Mouse (Mus musculus): ENCODE data around the gene Rtf1.

Rtf1 gene

GRCm38 (mm10) chr2:119727762-119728416, 53.0 kb downstream of the Rtf1 start:
- DNase-seq (ENCODE audit: low read depth in 1 of 2, low spot score in 2 of 2): no peak

- DNase-seq (ENCODE audit: low read depth in 1 of 2, low spot score in 2 of 2): no peak
These were observed 55.9 kb downstream of the Rtf1 start for GRCm38 (mm10) chr2:119730735-119731134.

GRCm38 (mm10) chr2:119737124-119737523, 62.3 kb downstream of the Rtf1 start:
- DNase-seq (ENCODE audit: low read depth in 1 of 2, low spot score in 2 of 2): no peak

- no peak for DNase-seq (ENCODE audit: low read depth in 1 of 2, low spot score in 2 of 2)
These were observed 65.7 kb downstream of the Rtf1 start for GRCm38 (mm10) chr2:119740567-119740966.

- DNase-seq (ENCODE audit: low read depth in 1 of 2, low spot score in 2 of 2): no peak
These were observed 66.9 kb downstream of the Rtf1 start, which contains the start of gene Itpka for GRCm38 (mm10) chr2:119741581-119742411. TSS of gene Itpka (plus strand) at chr2:119742337.

- DNase-seq (ENCODE audit: low read depth in 1 of 2, low spot score in 2 of 2): no peak
These were observed 67.8 kb downstream of the Rtf1 start for GRCm38 (mm10) chr2:119742461-119743175.

GRCm38 (mm10) chr2:119743176-119743807, 68.4 kb downstream of the Rtf1 start:
- DNase-seq (ENCODE audit: low read depth in 1 of 2, low spot score in 2 of 2): no peak

GRCm38 (mm10) chr2:119743808-119744162, 68.9 kb downstream of the Rtf1 start:
- no peak for DNase-seq (ENCODE audit: low read depth in 1 of 2, low spot score in 2 of 2)

- no peak for DNase-seq (ENCODE audit: low read depth in 1 of 2, low spot score in 2 of 2)
These were observed 69.6 kb downstream of the Rtf1 start for GRCm38 (mm10) chr2:119744163-119745111.

- no peak for DNase-seq (ENCODE audit: low read depth in 1 of 2, low spot score in 2 of 2)
These were observed 70.4 kb downstream of the Rtf1 start for GRCm38 (mm10) chr2:119745281-119745680.

- DNase-seq (ENCODE audit: low read depth in 1 of 2, low spot score in 2 of 2): no peak
These were observed 72.7 kb downstream of the Rtf1 start for GRCm38 (mm10) chr2:119747554-119747953.

- no peak for DNase-seq (ENCODE audit: low read depth in 1 of 2, low spot score in 2 of 2)
These were observed 74.4 kb downstream of the Rtf1 start for GRCm38 (mm10) chr2:119749260-119749659.

- no peak for DNase-seq (ENCODE audit: low read depth in 1 of 2, low spot score in 2 of 2)
These were observed 82.8 kb downstream of the Rtf1 start for GRCm38 (mm10) chr2:119757601-119758100.

GRCm38 (mm10) chr2:119758101-119758843, 83.4 kb downstream of the Rtf1 start:
- DNase-seq (ENCODE audit: low read depth in 1 of 2, low spot score in 2 of 2): no peak

GRCm38 (mm10) chr2:119758844-119759835, 84.3 kb downstream of the Rtf1 start:
- DNase-seq (ENCODE audit: low read depth in 1 of 2, low spot score in 2 of 2): no peak

GRCm38 (mm10) chr2:119760251-119760650, 85.4 kb downstream of the Rtf1 start, which contains the start of gene Ltk:
TSS of gene Ltk (minus strand) at chr2:119760431.
- DNase-seq (ENCODE audit: low read depth in 1 of 2, low spot score in 2 of 2): no peak

GRCm38 (mm10) chr2:119762276-119762675, 87.4 kb downstream of the Rtf1 start:
- no peak for DNase-seq (ENCODE audit: low read depth in 1 of 2, low spot score in 2 of 2)

- no peak for DNase-seq (ENCODE audit: low read depth in 1 of 2, low spot score in 2 of 2)
These were observed 89.1 kb downstream of the Rtf1 start for GRCm38 (mm10) chr2:119763924-119764323.
